Mouse (Mus musculus): Measurements from ENCODE around the gene Pik3ip1.

DNA sequence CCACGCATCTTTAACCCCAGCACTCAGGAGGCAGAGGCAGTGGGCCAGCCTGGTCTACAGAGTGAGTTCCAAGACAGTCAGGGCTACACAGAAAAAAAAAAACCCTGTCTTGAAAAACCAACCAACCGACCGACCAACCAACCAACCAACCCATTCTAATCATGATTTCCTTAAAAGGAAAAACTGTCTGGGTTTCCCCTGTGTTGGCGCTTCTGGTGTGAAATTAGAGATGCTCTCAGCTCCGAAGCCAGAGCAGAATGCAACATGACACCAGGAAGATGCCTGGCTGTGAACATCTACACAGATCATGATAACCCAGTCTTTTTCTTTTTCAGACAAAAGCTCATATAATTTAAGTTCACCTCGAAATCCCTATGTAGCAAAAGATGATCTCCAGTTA lies 47.3 kb upstream of the Pik3ip1 start:
- no peak for TF ChIP-seq POLR2A (IDR thresholded peaks at IDR 0.05; ENCODE audit: low read depth, low read length)
- no peak for TF ChIP-seq CTCF (IDR thresholded peaks at IDR 0.05; ENCODE audit: extremely low read depth, insufficient read length, insufficient replicate concordance, low read depth, low read length)
